Mouse (Mus musculus): ENCODE measurements at regions not wholly inside any gene's neighbourhood (a gene's known extent, or its start where the extent isn't known, plus 50 kb on each side); places are given as distances from the start of the nearest gene placed in this dataset.

DNA sequence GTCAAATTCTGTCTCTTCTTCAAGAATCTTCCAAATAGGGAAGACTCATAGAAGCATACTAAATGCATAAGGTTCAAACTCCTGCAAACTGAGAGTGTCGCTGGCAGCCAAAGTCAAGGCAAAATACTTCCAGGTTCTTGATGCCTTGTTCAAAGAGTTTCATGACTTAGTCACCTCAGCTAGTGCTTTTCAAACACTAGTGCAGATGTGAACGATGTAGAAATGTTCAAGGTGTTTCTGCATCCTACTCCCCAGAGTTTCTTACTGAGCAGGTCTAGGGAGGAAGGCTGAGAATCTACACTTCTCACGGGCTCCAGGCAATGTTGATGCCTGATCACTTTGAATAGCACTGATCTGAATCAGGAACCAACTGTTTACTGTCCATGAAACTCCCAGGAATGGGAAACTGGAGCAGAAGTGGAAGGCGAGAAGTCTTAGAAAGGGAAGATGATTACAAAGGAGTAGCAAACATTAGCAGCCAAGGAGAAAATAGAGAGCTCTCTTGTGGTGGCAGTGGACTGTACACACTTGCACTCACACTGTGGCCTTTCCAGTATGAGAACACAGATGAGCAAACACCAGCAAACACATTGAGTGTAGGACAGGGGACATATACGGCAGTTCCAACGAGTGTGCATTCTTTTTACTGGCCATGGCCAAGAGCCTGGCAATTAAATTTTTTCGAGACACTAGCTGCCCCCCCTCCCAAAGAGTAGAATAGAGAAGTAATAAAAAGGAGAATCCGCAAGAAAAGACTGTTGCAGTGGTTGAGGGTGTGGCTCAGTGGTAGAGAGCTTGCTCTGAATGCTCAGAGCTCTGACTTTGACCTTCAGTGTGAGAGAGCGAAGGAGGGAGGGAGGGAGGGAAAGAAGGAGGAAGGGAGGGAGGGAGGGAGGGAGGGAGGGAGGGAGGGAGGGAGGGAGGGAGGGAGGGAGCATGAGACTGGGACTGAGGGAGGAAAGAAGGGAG lies 247.4 kb upstream of the Fn1 start:
- no peak for DNase-seq (ENCODE audit: low spot score)

DNA sequence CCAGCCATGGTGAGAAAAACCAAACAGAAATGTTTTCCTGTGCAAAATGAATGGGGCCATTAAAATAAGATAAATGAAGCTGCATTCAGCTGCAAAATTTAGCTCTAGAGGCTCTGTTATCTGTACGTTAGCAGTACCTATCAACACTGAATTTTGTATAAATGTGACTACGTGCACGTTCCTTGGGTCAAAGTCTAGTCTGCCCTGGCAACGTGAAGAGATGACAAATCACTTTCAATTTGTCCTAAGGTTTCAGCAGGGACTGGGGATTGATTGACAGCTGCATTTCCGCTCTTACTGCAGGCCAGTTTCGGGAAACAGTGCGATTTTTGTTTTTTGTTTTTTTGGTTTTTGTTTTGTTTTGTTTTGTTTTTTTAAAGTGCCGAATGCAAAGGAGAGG lies 246.1 kb upstream of the Fn1 start:
- DNase-seq (ENCODE audit: low spot score) = no peak

DNA sequence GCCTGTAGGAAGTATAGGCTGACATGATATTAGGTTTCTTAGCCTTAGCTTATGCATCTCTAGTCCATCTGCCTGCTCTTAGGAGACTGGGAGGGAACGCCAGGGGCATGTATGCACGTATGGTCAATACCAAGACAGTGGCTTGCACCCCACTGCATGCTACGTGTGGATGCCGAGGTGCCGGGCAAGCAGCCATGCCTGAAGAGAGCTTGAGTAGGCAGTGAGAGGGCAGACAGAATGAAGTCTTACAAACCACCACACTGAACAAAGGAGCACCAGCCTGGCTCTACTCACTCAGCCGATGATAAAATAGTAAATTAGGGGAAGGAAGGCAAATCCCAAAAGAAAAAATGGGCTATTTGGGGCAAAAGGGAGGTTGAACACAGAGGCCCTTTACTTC lies 245.2 kb upstream of the Fn1 start:
- DNase-seq (ENCODE audit: low spot score) = no peak

DNA sequence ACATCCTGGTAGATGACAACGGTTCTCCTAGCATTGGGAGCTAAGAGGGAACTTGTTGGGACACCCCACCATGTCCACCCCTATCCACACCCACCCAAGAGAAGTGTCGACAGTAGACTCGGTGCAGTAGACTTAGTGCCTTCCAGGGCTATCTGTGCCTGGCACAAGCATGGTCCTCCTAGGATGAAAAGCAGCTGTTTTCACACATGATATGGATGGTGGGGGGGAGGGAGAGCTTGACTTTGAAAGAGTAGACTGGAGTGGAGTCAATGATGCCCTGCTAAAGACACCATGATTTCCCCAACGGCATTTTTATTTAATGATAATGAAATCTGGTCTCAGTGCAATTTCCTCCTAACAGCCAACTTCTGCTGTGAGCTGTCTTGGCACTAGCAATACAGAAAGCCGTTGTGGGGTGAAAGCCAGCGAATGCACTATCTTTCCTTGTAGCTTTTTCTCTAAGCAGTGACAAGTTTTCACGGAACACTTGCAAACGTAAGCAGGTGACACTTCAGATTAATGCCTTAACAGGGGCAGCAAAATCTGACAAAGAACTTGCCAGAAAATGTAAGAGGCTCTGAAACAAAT lies 244.6 kb upstream of the Fn1 start:
- DNase-seq (ENCODE audit: low spot score) = no peak

DNA sequence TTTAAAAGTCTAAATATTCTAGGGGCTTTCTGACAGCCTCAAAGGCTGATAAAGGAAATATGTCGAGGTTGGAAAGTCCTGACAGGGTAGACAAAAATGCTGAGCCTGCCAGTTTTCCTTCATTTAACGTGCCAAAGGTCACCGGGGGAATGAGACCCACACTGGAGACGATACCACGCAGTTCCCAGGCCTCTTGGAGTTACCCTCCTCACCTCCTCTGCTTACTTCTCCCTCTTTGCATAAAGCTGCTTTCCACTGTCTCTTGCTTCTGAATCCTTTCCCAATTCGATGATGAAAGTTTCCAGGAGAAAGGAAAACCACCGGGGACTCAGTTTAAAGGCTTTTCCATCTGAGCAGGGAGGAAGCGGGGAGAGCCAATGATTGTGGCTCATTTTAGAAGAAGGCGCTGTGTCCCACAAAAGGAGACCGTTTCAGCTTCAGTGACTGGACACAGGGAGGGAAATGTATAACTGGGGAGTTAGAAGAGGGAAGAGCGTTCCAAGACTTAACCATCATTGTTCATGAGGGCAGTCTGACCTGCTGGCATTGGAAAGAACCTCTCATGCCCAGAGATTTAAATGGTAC lies 243.2 kb upstream of the Fn1 start:
- no peak for DNase-seq (ENCODE audit: low spot score)

DNA sequence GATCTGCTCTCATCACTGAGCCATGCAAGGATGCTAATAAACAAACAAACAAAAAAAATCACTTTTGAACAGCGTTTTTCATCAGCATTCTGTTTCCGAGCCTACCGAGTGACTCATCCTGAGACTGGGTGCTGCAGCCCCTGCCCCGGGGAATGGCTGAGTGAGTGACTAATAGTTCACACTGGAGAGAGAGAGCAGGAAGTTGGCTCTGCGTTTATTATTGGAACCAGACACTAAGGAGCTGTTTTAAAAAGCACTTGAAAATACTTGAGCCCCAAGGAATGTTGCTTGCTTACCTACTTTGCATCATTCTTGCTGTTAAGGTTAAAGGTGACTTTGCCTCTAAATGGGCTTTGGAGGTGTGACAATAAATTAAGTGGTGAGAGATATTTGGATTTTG lies 240.6 kb upstream of the Fn1 start:
- DNase-seq (ENCODE audit: low spot score) = no peak

DNA sequence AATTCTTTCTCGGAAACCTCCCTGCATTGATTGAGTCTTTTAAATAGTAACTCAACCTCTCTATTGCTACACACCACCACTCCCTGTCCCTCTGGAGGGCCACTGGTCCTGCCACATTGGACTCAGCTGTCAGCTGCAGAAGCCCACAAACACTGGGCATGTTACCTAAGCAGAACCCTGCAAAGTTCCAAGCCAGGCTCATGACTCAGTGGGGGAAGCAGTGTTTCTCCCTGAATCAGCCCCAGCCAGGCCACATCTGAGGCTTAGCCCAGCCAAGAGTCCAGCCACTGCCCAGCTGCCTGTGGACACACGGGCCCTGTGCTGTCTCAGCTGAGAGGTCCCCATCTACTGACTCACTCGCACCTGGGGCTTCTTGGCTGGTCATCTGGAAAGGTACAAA lies 234.8 kb upstream of the Fn1 start:
- DNase-seq (ENCODE audit: low spot score) = no peak

DNA sequence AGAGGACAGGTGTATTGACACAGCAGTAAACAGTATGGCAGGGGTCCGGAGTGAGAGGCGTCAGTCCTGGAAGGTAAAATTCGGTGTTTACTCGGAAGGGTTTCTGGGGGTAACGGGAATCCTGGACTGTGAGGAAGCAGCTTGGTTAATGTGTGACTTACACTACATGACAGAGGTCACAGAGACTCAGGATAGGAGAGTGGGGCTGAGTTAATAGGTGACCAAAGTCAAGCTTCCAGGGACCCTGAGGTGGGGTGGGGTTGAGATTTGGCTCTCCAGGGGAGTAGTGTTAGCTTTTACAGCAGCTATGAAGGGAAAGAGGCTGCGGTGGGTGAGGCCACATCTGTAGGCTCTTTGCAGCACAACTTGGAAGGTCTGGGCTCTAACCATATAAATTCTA lies 233.9 kb upstream of the Fn1 start:
- no peak for DNase-seq (ENCODE audit: low spot score)

DNA sequence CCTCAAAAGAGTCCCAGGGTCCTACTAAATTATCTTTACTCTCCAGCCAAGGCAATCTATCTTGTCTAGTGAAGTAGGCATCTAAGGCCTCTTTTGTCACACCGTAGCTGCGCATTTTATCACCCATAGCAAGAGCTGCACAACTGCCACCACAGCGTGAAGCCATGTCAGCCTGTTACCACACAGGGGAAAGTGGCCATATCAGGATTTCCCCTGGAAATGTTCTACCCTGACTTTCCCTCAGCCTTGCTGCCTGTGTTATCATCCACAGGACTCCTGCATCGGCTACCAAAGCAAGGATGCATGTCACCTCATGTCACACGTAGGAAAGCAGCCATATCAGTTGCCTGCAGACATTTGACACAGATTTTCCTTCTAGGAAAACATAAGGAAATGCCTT lies 233.2 kb upstream of the Fn1 start:
- DNase-seq (ENCODE audit: low spot score) = no peak

DNA sequence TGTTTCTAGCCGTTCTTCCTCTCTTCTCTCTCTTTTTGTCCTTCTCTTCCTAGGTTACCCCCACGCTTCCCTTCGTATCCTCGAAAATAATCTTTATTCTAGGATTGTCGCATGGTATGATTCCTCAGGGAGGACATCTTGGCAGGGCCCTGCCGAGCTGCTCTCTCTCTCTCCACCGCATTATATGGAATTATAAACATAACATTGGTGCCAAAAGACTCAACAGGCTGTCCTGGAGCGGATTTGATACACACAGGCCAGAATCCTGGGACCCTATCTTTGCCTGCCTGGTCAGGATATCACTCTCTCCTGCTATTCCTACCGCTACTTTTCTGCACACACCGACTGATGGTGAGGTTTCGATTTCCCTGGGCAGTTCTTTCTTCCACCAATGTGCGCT lies 228.9 kb upstream of the Fn1 start:
- DNase-seq (ENCODE audit: low spot score) = no peak

DNA sequence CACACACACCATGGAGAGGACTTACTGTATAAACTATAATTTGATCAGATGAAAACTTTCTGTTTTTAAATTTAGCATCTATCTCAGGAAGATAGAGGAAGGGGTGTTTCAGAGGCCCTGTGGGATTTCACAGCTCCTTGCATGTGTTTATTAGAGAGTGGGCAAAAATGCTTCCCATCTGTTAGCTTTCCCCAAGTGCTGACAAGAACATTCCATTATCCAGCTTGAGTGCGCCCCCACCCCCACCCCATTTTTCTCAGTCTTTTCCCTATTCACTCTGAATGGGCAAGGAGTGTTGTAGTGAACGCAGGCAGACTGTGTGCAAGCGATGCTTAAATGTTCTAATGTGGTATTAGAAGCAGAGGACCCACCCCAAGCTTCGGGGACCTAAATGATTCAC lies 228.2 kb upstream of the Fn1 start:
- no peak for DNase-seq (ENCODE audit: low spot score)

DNA sequence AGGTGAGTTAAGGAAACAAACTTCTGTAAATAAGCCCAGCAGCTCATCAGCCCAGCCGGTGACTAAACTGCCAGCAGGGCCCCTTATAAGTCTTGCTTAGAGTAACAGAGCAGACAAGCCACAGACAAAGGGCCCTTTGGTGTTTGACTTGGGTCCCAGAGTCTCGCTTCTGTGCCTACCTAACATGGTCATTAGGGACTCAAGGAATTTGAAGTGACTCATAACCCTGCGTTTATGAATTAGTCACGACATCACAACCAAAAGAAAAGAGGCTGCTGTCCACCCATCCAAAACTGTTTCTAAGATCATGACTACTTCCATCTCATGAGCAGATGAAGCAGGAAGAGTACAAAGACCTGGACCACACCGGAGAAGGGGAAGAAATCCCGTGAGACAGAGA lies 227.5 kb upstream of the Fn1 start:
- no peak for DNase-seq (ENCODE audit: low spot score)

DNA sequence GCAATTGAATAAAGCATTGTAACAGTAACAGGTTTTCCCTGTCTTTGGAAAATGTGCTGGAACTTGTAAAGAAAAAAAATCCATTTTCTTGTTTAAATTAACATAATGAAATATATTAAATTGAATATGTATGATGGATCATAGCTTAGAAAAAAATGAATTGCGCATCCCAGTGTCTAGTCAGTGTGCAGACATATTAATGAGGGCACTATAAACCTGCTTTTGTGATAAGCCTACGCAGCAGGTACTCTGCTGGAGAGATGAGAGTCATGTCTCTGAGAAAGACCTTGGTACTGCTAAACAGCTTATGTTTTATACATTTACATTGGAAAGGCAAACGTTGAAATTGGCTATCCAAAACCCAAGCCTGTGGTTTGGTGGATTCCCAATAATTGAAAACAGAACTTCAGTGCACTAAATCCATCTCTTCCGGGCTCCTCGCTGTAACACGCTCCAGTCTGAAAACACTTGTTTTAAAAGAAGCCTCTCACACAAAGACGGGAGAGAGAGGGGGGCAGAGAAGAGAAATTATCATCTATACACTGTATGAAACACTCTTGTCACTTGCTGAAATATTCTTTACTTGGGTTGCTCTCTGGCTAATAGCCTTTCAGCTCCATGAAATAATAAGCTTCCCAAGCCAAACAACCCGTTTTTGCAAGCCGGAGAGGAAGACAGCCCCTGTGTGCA lies 223.9 kb upstream of the Fn1 start:
- DNase-seq (ENCODE audit: low spot score) = no peak

DNA sequence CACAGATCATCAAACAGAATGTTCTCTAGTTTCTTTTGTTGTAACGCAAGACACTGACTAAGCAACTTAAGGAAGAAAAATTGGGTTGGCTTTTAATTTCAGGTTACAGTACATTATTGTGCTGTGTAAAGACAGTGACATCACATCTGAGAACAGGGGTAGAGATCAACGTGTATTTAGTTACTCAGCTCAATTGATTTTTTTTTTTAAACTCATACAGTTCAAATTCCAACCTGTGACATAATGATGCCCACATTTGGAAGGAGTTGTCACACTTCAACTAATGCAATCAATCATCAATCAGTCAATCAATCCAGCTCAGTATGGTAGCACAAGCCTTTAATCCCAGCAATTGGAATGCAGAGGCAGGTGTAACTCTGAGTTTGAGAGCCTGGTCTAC lies 221.0 kb upstream of the Fn1 start:
- DNase-seq (ENCODE audit: low spot score) = no peak

DNA sequence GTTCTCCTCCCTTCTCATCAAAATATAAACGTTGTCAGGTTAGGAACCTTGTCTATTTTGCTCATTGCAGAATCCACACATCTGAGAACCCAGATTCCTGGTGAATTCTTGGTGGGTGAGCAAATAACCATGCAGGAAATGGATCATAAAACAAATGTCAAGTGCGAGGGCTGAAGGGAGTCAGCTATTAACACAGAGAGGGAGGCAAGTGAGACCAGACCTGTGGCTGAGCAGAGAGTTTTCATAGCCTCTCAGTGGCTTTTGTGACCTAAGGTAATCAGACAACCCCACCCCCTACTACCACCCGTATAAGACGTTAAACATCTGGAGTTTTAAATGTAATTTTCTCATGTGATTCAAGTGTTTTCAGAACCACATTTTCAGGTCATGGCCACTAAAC lies 212.7 kb upstream of the Fn1 start:
- DNase-seq (ENCODE audit: low spot score) = no peak

DNA sequence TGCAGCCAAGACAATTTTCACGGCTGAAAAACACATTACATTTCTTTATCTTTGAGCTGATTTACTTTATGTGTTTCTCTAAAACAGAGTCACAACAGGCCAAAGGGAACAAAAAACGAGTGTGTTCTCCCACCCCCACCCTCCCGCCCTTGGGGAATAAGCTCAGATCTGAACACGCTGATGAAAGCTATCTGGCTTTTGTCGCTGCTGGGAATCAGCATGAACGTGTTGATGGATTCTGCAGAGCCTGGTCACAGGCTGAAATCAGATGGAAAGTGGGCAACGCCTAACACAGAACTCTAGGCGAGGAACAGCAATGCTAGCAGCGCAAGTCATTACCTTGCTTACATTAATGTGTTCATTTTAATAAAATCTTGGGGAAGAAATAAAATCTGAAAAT lies 211.7 kb upstream of the Fn1 start:
- no peak for DNase-seq (ENCODE audit: low spot score)

DNA sequence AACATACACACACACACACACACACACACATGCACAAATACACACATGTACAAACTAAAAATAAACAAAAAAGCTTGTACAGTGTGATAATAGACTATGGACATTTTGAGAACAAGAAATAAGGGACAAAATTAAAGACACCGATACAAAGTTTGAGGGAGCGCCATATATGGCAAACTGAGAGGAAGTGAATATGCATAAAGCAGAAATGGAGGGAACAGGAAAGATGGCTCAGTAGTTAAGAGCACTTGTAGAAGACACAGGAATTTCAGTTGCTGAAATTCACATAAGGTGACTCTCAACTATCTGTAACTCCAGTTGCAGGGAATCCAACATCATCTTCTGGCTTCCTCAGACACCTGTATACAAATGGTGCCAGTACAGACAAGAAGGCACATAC lies 200.2 kb upstream of the Fn1 start:
- no peak for DNase-seq (ENCODE audit: low spot score)

DNA sequence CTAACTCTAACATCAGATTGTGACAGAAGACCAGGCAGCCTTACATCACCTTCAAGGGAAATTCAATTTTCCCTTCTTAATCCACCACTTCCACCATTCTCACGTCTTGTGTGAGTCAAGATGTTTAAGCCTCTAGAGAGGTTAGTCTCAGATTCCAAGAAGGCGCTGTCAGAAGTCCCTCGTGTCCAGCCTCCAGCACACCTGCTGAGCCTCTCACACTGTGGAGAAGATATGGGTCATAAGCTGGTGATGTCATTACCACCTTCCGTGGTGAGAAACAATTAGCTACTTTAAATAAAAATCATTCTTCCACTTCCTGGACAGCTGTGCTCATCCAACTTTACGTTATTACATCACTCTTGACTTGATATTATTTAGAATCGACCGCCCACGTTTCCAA lies 198.3 kb upstream of the Fn1 start:
- no peak for DNase-seq (ENCODE audit: low spot score)

DNA sequence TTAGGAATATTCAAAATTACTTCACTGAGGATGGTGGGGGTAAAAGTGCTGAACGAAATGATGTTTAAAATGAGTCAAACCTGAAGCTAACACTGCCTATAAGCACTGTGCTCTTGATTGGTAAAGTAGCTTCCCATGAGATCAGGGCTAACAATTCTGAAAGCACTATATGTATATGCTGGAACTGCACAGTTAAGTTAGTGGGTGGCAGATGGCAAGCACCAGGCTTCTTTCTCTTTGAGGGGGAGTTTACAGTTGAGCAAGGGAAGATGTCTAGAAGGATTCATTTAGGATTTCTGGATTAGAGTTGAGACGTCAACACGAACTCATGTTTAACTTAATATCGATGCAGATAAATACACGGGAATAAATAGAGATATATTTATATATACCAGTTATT lies 195.7 kb upstream of the Fn1 start:
- DNase-seq (ENCODE audit: low spot score) = no peak

DNA sequence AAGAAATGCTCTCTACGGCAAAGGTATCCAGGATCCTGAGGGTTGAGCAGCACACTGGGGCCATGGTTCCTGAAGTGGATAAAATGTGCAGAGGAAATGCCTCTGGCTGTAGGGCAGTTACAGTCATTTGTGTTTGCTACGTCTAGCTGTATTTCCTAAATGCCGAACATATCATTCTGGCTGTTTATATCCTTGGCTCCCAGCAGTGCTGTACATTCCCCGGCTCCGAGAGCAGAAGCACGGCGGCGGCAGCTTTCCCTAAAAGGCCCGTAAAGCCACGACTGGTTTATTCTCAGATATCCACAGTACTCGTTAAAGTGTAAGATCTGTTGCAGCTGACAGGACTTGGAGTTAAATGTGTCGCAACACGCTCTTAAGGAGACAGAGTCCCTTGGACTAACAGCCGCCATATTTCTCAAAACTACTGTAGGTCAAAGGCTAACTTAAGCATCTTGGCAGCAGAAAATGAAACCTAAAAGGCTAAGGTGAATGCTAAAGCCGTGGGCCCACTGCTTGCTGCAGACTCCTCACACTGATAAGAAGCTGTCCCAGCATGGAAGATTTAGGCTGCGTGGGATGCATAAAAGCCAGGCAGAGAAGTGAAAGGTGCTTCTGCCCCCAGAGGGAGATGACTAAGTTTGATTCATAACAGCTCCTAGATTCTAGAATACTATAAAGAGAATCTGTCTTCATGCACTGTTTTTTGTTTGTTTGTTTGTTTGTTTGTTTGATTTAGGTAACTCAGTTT lies 192.1 kb upstream of the Fn1 start:
- no peak for DNase-seq (ENCODE audit: low spot score)

DNA sequence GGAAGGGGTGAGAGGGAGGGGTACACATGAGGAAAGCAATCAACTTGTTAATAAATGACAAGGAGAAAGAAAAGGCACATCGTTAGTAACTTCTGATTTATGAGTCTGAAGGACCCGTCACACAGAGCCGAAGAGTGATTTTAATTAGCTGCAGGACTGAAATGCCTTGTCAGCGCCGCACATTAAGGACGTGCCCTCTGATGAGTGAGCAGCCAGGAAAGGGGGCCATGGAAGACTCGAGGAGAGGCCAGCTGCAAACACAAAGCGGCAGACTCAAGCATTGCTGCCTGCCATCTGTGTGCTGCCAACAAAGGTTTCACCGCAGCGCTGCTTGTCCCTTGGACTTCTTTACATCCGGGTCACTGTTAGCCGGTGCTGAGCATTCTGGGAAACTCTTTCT lies 184.8 kb upstream of the Fn1 start:
- DNase-seq (ENCODE audit: low spot score) = no peak

DNA sequence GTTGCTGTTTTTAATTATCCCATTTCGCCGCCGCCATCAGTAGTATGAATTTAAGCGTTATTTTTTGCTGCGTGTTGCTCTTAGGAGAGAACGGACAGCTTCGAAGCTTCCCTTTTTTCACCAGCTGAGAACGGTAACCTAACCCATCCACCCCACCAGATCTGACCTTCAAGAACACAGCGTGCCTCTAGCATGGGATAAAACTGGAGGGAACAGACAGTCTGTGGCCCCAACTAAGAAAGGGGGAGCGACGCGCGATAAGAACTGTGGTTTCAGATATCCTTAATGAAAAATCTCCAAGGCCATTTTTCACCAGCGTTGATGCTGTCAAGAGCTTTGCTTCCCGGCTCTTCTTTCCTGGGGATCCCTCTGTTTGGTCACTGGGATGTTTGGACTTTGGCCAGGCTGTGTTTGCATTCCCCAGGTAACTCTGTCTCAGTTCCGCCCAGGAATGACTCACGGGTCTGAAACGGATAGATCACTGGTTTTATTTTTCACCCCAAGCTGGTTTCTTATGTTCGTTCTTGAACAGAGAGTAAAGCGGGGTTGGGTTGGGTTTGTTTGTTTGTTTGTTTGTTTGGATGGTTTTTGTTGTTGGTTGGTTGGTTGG lies 184.1 kb upstream of the Fn1 start:
- DNase-seq (ENCODE audit: low spot score) = peak; percentile 12

Data from testis, postnatal 14 days (tissue).